Mouse (Mus musculus): ENCODE measurements at regions not wholly inside any gene's neighbourhood (a gene's known extent, or its start where the extent isn't known, plus 50 kb on each side); places are given as distances from the start of the nearest gene placed in this dataset.

DNA sequence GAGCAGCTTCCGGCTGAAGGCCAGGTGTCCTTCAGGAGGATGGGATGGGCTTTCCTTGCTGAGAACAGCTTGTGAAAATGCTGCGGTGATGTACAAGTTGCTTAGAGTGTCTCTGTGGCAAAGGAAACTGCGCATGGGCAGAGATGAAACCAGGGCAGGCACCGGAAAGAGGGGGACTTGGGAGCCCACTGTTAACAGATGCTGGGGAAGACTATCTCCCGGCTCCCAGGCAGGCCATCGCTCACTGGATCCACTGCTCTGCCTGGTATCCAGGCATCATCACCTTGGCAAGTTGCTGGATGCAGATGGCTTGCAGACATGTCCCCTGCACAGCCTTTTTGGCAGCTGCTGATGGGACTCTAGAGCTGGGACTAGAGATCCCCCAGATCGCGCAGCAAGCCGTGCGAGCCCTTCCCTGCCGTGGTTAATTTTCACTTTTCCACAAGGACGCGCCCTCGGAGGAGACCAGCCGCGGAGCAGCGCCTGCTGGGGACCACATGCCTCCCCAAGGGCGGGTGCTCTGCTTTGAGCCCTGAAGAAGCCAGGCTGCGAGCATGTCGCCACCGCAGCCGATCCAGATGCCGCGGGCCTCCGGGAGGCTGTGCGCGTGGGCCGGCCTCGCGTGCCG lies 234.4 kb downstream of the Opa1 start:
- DNase-seq (ENCODE audit: low spot score) (peak; percentile 52), ATAC-seq (peak; percentile 46)
- Histone ChIP-seq H3K27me3 (replicated peaks; ENCODE audit: insufficient read depth, low read length) (no peaks in the 10 kb centered on the region), H3K9ac (replicated peaks; ENCODE audit: low read depth) (peak overlapping the region; percentile 55), H3K9me3 (ENCODE audit: low read length) (no peaks in the 10 kb centered on the region), H3K4me3 (ENCODE audit: low read depth, low read length) (peak overlapping the region; percentile 47), H3K4me1 (ENCODE audit: insufficient read depth, low read depth, low read length) (peaks cover 7% of the 10 kb centered on the region; the same call in 1 of the 2 replicates), H3K36me3 (ENCODE audit: insufficient read depth, low read length) (no peaks in the 10 kb centered on the region), H3K4me2 (replicated peaks; ENCODE audit: low read depth, low read length) (peak overlapping the region; percentile 95), H3K27ac (ENCODE audit: low read length) (peak overlapping the region; percentile 78)
- TF ChIP-seq CTCF (IDR thresholded peaks at IDR 0.05) (no peak), EP300 (IDR thresholded peaks at IDR 0.05) (no peak)
- 1% methylated on average over 31 of the region's 31 CpGs for WGBS

DNA sequence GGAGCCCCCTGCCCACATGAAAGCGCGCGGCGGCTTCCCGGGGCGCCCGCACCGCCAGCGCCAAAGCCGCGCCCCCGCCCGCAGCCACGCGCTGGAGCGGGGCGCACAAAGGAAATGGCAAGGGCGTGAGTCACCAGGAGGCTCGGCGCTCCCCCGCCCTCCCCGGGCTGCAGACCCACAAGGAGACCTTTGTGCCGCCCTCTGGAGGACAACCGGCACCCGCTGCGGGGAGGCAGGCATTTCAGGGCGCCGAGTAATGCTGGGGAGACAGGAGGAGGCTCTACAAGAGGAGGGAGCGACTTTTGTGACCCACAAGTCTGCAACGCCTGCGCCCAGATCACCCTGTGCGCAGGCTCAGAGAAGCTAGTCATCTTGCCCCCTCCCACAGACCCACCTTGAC lies 234.9 kb downstream of the Opa1 start:
- H3K9me3 ChIP-seq (ENCODE audit: low read length): no peaks in the 10 kb centered on the region
- peak overlapping the region; percentile 55 for H3K9ac ChIP-seq (replicated peaks; ENCODE audit: low read depth)
- H3K4me3 ChIP-seq (ENCODE audit: low read depth, low read length): peak overlapping the region; percentile 47
- H3K4me2 ChIP-seq (replicated peaks; ENCODE audit: low read depth, low read length): peak overlapping the region; percentile 95
- no peaks in the 10 kb centered on the region for H3K27me3 ChIP-seq (replicated peaks; ENCODE audit: insufficient read depth, low read length)
- under 1% methylated on average over 28 of the region's 32 CpGs for WGBS
- H3K4me1 ChIP-seq (ENCODE audit: insufficient read depth, low read depth, low read length): peaks cover 7% of the 10 kb centered on the region; the same call in 1 of the 2 replicates
- TF ChIP-seq EP300 (IDR thresholded peaks at IDR 0.05) (no peak), CTCF (IDR thresholded peaks at IDR 0.05) (peak; percentile 84)
- H3K27ac ChIP-seq (ENCODE audit: low read length): peak overlapping the region; percentile 78
- DNase-seq (ENCODE audit: low spot score) (peak; percentile 96), ATAC-seq (peak; percentile 88)
- no peaks in the 10 kb centered on the region for H3K36me3 ChIP-seq (ENCODE audit: insufficient read depth, low read length)

DNA sequence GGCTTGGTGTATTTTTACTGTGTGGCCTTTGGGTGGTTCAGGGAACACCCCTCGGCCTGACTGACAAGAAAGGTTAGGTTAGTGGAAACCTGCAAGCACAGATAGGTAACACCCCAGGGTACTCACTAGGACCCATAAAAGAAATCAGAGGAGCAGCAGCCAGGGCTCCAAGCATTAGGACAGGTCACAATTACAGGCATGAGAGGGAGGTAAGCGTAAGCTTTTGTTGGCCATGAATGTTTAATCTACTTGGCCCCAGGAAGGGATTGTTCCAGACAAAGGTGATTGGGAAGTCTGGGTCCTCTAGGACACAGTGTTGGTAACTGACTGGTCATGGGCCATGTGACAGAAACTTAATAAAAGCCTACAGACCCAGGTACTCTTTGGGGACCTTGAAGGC lies 235.5 kb downstream of the Opa1 start:
- no peak for DNase-seq (ENCODE audit: low spot score)
- ATAC-seq: no peak
- no peak overlapping the region; the same call in 1 of the 2 replicates for H3K27ac ChIP-seq (ENCODE audit: low read length)
- H3K4me1 ChIP-seq (ENCODE audit: insufficient read depth, low read depth, low read length): peaks cover 7% of the 10 kb centered on the region; the same call in 1 of the 2 replicates
- 61% methylated on average over 2 of the region's 2 CpGs for WGBS
- no peaks in the 10 kb centered on the region for H3K9me3 ChIP-seq (ENCODE audit: low read length)
- no peak overlapping the region for H3K9ac ChIP-seq (replicated peaks; ENCODE audit: low read depth)
- H3K27me3 ChIP-seq (replicated peaks; ENCODE audit: insufficient read depth, low read length): no peaks in the 10 kb centered on the region
- H3K36me3 ChIP-seq (ENCODE audit: insufficient read depth, low read length): no peaks in the 10 kb centered on the region
- no peak overlapping the region for H3K4me2 ChIP-seq (replicated peaks; ENCODE audit: low read depth, low read length)
- H3K4me3 ChIP-seq (ENCODE audit: low read depth, low read length): no peak overlapping the region
- TF ChIP-seq CTCF (IDR thresholded peaks at IDR 0.05): no peak
- TF ChIP-seq EP300 (IDR thresholded peaks at IDR 0.05): no peak

DNA sequence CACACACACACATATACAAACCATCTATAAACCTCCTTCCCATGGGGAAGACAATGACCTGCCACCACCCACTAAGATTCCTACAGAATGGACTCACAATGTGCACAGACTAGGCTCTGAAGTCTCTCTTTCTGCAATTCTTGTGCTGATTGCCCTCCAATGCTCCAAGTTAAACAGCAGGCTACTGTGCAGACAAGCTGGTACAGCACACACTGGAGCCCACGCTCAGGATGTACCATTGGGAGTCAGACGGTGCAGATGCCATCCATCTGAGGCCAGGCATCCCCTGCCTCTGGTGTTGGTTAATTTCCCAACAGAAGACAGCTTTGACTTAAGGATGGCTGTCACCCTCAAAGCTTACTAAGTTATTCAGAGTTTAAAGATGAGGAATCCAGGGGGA lies 236.1 kb downstream of the Opa1 start:
- DNase-seq (ENCODE audit: low spot score) (no peak), ATAC-seq (no peak)
- Histone ChIP-seq H3K36me3 (ENCODE audit: insufficient read depth, low read length) (no peaks in the 10 kb centered on the region), H3K4me3 (ENCODE audit: low read depth, low read length) (no peak overlapping the region), H3K27ac (ENCODE audit: low read length) (no peak overlapping the region), H3K9ac (replicated peaks; ENCODE audit: low read depth) (no peak overlapping the region), H3K9me3 (ENCODE audit: low read length) (no peaks in the 10 kb centered on the region), H3K4me2 (replicated peaks; ENCODE audit: low read depth, low read length) (no peak overlapping the region), H3K27me3 (replicated peaks; ENCODE audit: insufficient read depth, low read length) (no peaks in the 10 kb centered on the region), H3K4me1 (ENCODE audit: insufficient read depth, low read depth, low read length) (peaks cover 7% of the 10 kb centered on the region; the same call in 1 of the 2 replicates)
- WGBS: 68% methylated on average over 2 of the region's 2 CpGs
- TF ChIP-seq CTCF (IDR thresholded peaks at IDR 0.05): no peak
- no peak for TF ChIP-seq EP300 (IDR thresholded peaks at IDR 0.05)

DNA sequence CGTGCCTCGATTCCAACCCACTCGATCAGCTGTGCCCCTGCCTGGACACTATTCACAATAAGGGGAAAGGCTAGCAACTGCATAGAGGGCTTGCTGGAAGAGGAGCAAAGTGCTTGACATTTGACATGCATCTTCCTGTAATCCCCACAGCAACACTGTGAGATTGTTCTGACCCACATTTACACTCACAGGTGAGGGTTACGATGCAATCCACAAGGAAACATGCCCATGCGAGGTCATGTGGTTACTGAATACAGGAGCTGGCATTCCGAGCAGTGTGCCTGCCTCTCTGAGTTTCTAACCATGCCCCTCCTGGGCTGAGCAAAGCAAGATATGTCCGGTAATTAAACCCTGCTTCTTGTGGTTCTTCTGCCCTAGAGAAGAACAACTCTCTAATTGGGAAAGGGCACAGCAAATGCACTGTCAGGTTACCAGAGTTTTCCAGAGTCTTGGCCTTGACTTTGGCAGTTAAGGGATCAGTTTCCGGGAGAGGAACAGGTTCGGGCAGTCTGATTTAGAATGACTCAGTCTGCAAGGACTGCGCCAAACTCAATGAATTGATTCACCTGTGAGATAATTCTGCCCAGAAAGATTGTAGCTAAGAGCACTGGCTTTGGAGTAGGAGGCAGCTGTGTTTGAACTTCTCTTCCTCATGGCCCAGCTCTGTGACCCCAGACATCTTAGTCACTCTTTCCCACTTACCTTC lies 236.7 kb downstream of the Opa1 start:
- TF ChIP-seq CTCF (IDR thresholded peaks at IDR 0.05) (no peak), EP300 (IDR thresholded peaks at IDR 0.05) (no peak)
- no peak overlapping the region for H3K9ac ChIP-seq (replicated peaks; ENCODE audit: low read depth)
- no peak overlapping the region for H3K4me2 ChIP-seq (replicated peaks; ENCODE audit: low read depth, low read length)
- H3K4me1 ChIP-seq (ENCODE audit: insufficient read depth, low read depth, low read length): peaks cover 7% of the 10 kb centered on the region; the same call in 1 of the 2 replicates
- no peaks in the 10 kb centered on the region for H3K9me3 ChIP-seq (ENCODE audit: low read length)
- no peak overlapping the region for H3K27ac ChIP-seq (ENCODE audit: low read length)
- no peaks in the 10 kb centered on the region for H3K27me3 ChIP-seq (replicated peaks; ENCODE audit: insufficient read depth, low read length)
- no peaks in the 10 kb centered on the region for H3K36me3 ChIP-seq (ENCODE audit: insufficient read depth, low read length)
- DNase-seq (ENCODE audit: low spot score): peak; percentile 40
- ATAC-seq: no peak
- WGBS: 64% methylated on average over 10 of the region's 10 CpGs
- no peak overlapping the region for H3K4me3 ChIP-seq (ENCODE audit: low read depth, low read length)

DNA sequence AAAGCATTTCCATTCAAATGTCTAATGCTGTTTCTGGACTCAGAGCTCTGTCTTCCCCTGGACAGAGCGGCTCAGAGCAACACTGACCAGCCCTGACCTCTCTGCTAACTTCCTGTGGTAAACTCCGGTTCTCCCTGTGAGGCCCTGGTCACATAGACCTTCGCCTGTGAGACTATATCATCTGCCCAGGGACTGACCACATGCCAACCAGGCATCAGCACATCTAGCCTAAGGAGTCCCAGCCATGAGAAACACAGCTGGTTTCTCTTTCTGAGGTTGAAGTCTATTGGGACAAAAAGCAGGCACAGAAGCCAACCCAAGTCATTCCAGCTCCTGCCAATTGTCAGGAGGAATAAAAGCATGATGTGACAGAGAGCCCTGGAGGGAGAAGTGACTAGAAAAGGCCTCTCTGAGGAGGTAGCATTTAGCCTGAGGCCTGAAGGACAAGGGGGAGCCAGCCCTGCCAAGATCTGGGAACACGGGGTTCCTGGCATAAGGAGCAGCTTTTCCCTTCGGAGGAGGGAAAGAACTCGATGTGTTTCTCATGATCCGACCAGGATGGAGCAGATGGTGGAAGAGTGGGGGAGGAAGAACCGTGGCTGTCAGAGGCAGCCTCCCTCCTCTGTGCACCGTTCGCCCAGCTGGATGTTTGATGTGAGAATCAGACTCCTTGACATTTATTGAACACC lies 237.7 kb downstream of the Opa1 start:
- H3K4me2 ChIP-seq (replicated peaks; ENCODE audit: low read depth, low read length): no peak overlapping the region
- H3K4me3 ChIP-seq (ENCODE audit: low read depth, low read length): no peak overlapping the region
- no peak overlapping the region for H3K9ac ChIP-seq (replicated peaks; ENCODE audit: low read depth)
- TF ChIP-seq CTCF (IDR thresholded peaks at IDR 0.05): no peak
- TF ChIP-seq EP300 (IDR thresholded peaks at IDR 0.05): peak; percentile 65
- 53% methylated on average over 10 of the region's 10 CpGs for WGBS
- peak overlapping the region; percentile 64 for H3K27ac ChIP-seq (ENCODE audit: low read length)
- H3K4me1 ChIP-seq (ENCODE audit: insufficient read depth, low read depth, low read length): peaks cover 7% of the 10 kb centered on the region; the same call in 1 of the 2 replicates
- DNase-seq (ENCODE audit: low spot score): peak; percentile 83
- peak; percentile 34 for ATAC-seq
- H3K36me3 ChIP-seq (ENCODE audit: insufficient read depth, low read length): no peaks in the 10 kb centered on the region
- H3K9me3 ChIP-seq (ENCODE audit: low read length): no peaks in the 10 kb centered on the region
- no peaks in the 10 kb centered on the region for H3K27me3 ChIP-seq (replicated peaks; ENCODE audit: insufficient read depth, low read length)
